Mouse (Mus musculus): ENCODE measurements around the gene Trim31.
A peak's percentile ranks its signal among the peaks of the same experiment; 100 is the strongest.

Gene Trim31

DNA sequence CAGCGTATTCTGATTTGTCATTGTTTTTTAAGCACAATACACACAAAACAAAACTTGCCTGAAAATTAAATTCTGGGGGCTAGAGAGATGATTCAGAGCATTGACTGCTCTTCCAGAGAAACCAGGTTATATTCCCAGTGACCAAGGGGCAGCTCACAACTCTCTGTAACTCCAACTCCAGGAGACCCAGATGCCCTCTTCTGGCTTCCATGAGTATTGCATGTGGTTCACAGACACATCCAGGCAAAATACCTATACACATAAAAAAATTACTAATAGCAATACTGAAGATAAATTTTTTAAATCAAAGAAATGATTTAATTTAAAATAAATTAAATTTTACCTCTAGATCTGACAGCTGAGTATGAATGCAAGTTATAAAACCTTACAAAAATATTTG, 1.3 kb upstream of the Trim31 start:
- peak; percentile 31 for DNase-seq (ENCODE audit: low read depth)

DNA sequence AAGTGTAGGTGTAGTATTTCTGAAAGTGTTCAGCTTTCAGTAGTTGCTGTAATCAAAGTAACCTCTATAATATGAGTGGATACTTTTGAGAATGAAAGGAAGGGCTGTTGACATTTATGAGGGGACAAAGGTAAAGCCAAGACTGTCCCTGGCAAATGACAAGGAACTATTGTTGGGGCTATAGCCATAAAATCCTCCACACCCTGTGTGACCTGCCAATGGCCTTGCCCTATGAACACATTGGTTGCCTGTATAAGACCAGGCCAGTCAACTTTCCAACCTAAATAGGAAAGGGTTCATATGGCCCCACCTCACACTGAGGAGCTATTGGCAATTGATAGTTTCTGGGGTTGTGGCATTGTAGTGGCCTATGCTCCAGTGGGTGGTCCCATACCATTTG, 853 bp upstream of the Trim31 start:
- no peak for DNase-seq (ENCODE audit: low read depth)

GRCm38 (mm10) chr17:36899376-36899775, 1.5 kb downstream of the Trim31 start:
- no peak for DNase-seq (ENCODE audit: low read depth)

DNA sequence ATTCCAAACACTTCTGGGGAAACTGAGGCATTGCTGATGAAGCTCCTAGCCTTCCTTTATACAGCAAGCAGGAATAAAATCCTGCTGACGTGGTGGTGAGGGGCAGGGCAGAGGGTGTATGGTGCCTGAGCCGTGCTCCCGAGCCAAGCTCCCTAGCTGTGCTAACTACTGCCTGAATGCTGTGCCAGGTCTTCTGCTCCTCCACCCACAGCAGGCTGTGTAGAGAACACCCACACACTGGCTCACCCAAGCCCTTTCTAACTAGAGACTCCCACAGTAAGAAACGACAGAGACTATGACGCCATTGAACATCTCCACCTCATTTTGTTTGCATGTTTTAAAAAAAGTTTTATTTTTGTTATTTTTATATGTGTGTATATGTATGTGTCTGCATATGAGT, 2.1 kb downstream of the Trim31 start:
- DNase-seq (ENCODE audit: low read depth): no peak

GRCm38 (mm10) chr17:36900691-36901090, 2.8 kb downstream of the Trim31 start:
- no peak for DNase-seq (ENCODE audit: low read depth)

DNA sequence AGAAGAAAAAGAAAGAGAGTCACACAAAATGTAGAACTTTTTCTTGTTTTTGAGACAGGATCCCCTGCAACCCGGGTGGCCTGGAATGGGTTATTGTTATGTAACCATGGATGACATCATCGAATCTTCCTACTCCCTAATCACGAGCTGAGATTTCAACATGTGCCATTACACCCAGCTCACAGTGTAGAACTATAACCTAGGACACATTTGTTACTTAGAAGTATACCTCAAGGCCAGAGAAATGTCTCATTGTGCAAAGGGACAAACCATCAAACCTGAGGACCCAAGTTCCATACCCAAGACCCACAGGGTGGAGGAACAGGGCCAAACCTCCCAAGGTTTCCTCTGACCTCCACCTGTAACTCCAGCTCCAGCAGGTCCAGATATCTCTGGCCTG, 5.7 kb downstream of the Trim31 start:
- no peak for DNase-seq (ENCODE audit: low read depth)

DNA sequence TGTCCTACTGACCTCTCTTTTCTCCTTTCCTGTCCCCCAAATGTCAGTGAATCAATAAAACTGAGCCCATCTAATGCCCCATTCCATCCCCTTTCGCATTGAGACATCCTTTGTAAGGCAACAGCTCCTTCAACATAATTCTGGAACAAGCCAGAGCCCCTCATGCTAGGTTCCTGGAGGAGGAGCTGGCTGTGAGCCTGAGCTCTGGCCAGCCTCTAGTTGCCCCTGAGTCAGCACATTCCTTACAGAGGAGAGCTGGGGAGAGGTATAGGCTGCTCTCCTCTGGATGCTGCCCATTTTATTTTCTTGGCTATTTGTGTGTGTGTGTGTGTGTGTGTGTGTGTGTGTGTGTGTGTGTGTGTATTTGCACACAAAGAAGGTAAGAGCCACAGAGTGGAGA, 10.3 kb downstream of the Trim31 start:
- no peak for DNase-seq (ENCODE audit: low read depth)

DNA sequence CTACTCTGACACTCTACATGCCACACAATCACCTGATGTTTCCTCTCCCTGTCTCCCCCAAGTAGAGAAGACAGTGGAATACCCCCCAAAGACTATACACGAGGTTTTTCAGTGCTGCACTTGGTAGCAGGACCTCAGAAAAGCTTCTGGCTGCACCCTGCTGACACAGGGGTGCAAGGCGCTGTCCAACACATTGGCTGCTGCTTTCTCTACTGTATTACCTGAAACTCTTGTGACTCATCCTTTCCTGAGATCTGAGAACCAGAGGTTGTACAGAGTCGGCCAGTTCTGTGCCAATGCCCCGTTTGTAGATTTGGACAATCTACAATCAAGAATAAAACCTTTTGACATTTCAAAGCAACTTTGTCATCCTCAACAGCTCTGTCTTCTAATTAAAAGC, 11.9 kb downstream of the Trim31 start:
- DNase-seq (ENCODE audit: low read depth): no peak

GRCm38 (mm10) chr17:36912031-36912430, 14.1 kb downstream of the Trim31 start:
- no peak for DNase-seq (ENCODE audit: low read depth)

DNA sequence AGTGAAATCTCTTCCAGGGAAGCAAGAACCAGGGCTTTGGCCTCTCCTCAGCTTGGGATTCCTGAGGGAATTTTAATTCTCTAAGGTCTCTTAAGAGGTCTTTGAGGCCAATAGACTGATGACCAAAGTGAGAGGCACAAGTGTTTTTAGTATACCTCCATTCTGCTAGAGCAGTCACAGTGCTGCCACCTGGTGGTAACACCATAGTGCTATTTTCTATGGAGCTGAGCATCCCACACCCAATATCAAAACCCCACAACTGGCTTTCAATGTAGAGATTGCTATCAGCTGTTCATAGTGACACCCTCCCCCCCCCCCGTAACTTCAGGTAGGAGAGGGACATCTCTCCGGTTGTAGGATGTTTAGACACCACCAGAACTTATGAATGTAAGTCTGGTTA, 16.2 kb downstream of the Trim31 start:
- peak; percentile 61 for DNase-seq (ENCODE audit: low read depth)

GRCm38 (mm10) chr17:36915076-36915475, 17.2 kb downstream of the Trim31 start:
- peak; percentile 37 for DNase-seq (ENCODE audit: low read depth)

GRCm38 (mm10) chr17:36920239-36920638, 22.3 kb downstream of the Trim31 start:
- DNase-seq (ENCODE audit: low read depth): no peak

- DNase-seq (ENCODE audit: low read depth): no peak
Observed at GRCm38 (mm10) chr17:36922715-36923114, 24.8 kb downstream of the Trim31 start.

DNA sequence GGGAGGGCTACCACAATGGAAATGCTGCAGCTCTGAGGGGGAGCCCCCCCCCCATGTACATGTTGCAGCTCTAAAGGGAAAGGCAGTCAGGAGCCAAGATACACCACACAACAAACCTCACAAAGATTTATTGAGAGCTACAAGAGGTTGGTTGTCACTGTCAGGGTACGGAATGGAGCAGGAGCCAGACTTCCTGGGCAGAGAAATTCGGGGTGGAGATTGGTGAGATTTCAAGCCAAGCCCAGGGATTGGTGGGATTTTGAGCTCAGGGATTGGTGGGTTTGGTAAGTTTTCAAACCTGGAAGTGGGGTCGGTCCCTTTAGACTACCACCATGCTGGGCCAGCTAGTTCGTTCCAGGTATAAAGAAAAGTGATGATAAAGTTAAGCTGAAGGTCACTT, 25.6 kb downstream of the Trim31 start:
- no peak for DNase-seq (ENCODE audit: low read depth)

DNA sequence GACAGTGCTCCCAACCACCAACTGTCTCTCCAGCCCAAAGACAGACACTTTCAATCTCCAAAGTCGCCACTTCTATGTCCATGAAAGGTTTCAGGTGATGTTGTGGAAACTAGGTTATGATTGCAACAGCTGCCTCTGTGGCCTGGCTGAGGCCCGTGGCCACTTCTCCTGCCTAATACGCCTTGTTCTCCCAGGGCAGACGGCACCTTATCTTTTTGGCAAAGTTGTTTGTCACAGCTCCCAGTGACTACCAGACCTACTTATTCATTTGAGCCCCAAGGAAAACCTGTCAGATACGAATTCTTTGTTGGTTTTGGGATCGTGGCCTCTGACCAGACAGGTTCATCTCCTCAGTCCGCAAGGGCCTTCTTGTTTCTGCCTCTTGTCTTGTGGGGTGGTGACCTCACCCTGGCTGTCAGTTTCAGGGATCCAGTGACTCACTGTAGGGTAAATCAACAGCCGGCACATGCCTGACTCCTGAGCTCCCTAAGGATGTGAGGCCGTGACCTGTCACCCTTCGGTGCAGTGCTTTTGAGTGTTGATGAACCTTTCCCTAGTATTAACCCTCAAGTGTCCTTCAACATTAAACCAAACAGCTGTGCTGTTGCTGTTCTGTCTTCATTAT, 29.7 kb downstream of the Trim31 start:
- no peak for DNase-seq (ENCODE audit: low read depth)

DNA sequence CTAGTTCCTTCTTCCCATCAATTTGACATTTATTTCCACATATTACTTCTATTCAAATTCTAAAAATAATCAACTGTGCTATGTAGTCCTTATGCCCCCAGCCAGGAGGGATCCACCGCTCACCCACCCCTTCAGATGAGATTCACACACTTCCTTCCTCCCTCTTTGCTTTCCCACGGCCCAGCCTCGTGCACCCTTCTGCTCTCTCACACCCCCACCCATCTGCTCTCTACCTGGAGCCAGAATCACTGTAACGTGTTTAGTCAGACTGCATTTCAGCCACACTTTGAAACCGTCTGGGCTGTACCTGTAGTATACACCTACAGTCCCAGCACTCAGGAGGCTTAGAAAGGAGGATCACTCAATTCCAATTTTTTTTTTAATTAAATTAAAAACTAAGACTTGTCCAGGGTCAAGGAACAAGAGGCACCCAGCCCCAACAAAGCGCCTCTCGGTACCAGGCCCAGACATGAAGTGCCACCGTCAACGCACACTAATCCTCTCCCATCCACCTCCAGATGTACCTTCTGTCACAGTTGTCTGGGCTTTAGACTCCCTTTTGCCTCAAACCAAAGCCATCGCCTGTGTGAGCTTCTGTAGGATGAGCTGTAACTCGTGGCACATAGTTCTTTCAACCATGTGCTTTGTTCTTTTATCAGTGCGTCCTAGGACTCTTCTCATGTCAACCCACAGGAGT, 31.5 kb downstream of the Trim31 start:
- no peak for DNase-seq (ENCODE audit: low read depth)

GRCm38 (mm10) chr17:36930233-36930632, 32.3 kb downstream of the Trim31 start:
- no peak for DNase-seq (ENCODE audit: low read depth)

DNA sequence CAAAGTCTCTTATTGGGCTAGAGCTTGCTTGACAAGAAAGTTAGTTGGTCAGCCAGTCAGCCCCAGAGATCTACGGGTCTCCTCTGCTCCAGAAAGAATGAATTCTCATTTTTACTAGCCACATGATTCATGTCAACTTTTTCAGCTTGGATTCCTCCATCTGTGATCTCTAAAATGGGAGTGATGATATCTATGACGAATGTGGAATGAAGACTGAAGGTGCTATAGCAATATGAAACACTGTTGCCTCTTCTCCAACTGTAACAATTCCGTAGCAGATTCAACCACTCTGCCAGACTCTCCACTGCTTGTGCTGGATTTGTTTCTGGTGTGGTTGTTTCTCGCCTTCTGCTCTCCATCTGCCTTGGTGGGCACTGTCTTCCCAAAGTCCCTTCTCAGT, 33.2 kb downstream of the Trim31 start:
- DNase-seq (ENCODE audit: low read depth): no peak

DNA sequence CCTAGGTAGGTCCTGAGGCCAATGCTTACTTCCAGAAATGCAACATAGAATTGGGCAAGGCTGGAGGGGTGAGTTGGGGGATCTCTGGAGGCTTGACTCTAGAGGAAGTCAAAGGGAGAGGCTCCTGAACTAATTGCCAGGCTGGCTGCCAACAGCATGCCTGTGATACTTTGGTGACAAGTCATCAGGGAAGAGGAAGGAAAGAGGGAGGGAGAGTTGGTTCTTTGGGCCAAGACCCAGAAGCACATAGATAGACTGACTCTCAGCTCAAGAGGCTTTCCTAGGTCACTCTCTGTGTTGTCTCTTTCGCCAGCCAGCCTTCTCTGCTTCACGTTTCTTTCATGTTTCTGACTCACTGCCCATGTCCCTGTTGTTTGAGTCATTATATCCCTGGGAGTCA, 33.9 kb downstream of the Trim31 start:
- no peak for DNase-seq (ENCODE audit: low read depth)

DNA sequence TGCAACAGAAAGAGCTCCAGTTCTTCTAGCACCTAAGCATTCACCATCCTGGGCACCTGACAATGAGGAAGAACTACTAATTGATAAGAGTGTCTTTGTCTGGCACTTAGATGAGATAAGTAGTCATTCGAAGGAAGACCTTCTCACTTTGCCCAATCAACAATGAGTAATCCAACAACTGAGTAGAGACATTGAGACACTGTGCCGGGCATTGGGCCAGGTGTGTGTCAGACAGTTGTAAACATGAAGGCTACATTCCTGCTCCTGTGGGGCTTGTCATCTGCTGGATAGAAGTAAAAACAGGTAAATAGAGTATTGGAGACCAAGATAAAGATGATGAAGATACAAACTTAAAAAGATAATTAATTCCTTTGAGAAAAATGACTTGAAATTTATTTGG, 40.1 kb downstream of the Trim31 start:
- DNase-seq (ENCODE audit: low read depth): no peak

GRCm38 (mm10) chr17:36942391-36942790, 44.5 kb downstream of the Trim31 start:
- no peak for DNase-seq (ENCODE audit: low read depth)

DNA sequence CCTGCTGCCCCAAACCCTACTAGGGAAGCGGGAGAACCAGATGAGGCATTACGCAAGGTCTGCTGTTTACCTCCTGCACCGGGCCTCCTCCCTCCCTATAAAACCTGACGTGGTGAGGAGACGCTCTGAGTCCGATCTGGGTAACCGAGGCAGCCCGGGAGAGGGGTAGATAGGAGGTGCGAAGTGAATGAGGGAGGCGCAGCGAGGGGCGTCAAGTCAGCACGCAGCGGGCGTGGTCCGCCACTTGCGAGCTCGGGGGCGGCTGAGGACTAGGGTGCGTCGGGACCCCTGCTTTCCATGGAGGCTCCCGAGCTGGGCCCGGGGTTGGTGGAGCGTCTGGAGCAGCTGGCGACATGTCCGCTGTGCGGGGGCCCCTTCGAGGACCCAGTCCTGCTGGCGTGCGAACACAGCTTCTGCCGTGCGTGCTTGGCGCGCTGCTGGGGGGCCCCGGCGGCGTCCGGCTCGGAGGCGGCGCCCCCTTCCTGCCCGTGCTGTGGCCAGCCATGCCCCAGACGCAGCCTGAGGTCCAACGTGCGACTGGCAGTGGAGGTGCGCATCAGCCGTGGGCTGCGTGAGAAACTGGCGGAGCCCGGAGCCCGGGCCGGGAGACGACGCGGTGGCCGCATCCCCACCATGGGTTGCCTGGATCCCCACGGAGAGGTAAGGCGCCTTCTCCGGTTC, 45.0 kb downstream of the Trim31 start, which contains the start of gene Rnf39:
Gene Rnf39, plus strand, starts transcription at position 128 of the 681 bp plus-strand sequence.
- DNase-seq (ENCODE audit: low read depth): no peak

- no peak for DNase-seq (ENCODE audit: low read depth)
Observed at GRCm38 (mm10) chr17:36943691-36944090, 45.8 kb downstream of the Trim31 start.

All from c-Kit-positive CD71-positive TER-119-negative erythroid progenitor cells, embryonic 14.5 days (primary cell).